Mouse (Mus musculus): Measurements from ENCODE around the gene Rer1.

Rer1 gene

DNA sequence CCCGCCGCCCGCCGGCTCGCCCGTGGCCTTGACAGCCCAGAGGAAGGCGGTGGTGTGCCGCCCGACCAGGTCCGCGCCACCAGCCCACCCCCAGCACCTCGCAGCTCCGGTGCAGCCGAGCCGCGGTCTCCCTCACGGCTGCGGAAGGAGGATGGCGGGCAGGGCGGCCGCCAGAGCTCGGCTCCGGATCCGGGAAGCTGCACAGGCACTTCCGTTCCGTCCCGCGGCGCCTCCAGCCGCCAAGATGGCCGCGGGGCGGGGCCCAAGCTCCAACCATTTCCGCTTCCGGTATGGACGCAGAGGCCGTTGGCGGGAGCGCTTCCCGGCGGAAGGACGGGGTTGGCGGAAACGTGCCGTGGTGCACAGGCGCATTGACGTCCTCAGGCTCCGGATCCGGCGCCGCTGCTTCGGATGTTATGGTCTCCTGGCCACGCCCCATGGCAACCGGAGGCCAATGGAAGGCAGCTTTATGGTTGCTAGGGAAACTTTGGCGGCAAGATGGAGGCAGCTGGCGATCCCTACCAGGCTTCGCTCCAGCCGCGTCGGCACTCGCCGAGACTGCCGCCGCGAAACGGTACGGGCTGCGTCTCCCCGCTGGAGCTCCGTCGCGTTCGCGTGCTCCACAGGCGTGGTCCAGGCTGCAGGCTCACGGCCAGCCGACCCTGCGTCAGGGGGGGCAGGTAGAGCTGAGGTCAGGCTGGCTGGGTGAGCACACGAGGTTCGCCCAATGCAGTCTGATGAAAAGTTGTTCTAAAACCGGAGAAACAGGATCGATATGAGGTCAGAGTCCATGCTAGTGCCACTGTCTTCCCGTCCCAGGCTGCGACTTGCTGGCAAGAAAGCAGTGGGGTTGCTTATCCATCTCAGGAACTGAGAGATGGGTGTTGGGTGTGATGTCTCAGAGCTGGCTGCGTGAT, at the start of gene Rer1, which contains the start of gene Morn1:
TSS of gene Rer1 (minus strand) at position 275 of the 917 bp plus-strand sequence.
TSS of gene Morn1 (plus strand) at position 470 of the 917 bp plus-strand sequence.
- peak; percentile 98 for ATAC-seq (ENCODE audit: low TSS enrichment)

DNA sequence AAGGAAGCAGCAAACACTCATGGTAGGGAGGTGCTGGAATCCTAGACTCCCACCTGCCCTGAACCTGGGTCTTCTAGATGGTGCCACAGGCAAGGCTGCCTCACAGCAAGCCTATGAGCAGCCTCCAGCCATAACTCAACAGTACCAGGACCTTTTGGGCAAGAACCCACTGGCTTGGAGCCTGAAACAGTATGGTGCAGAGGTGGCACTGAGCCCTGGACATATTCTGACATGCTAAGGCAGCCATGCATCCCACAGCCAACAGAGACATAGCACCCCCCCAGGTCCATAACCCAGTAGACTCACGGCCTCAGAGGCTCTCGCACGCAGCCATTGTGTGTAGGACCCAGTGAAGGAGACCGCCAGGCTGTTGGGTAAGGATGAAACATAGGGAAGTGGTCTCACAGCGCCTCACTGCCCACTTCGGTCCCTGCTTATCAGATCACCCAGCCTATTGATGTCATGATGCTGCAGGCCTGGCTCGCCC, 48.5 kb upstream of the Rer1 start:
- no peak for ATAC-seq (ENCODE audit: low TSS enrichment)

DNA sequence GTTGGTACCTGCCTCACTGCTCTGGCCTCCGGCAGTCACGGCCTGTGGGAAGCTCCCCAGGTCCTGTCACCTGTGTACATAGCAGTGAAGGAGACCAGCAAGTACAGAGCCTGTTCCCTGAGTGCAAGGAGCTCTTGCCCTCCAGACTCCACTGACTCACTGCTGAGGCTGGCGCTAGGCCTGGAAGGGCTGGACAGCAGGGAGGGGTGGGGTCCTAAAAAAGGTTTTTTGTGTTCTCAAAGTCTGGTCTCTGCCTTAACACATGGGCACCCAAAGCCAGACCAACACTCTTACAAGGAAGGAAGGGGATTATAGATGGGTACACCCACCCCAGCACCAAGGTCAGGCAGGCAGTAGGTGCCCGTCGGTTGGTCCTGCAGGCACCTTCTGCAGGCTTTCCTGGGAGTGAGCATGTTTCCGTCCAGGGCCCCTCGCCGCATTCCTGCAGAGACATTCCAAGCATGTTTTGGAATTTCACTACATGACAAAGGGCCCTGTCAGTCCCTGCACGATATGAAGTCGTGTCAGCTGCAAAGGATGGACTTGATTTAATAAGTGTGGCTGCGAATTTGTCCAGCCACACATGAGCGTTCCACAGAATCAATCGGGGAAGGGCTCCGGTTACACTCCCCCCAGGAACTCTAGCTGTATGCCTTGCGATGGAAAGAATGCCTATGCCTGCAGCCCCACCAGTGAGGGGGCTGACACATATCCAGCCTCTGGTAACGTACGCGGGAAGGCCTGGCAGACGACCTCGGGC, 47.7 kb upstream of the Rer1 start:
- no peak for ATAC-seq (ENCODE audit: low TSS enrichment)

DNA sequence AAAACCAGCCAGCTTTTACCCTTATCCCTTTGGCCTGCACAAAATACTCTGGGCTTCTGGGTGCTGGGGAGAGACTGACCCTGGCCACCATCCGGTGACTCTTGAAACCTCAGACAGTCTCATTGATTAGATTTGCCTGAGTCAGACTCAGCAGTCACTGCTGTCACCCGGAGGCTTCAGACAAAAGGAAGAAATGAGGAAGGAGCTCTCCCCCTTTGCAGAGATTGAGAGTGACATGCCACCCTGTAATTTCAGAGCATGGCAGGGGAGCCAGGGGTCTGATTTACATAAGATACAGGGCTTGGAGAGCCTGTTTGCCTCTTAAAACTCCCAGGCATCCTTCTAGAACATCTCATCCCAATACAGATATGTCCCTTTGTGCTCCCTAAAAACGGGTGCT, 47.0 kb upstream of the Rer1 start:
- ATAC-seq (ENCODE audit: low TSS enrichment) = no peak

DNA sequence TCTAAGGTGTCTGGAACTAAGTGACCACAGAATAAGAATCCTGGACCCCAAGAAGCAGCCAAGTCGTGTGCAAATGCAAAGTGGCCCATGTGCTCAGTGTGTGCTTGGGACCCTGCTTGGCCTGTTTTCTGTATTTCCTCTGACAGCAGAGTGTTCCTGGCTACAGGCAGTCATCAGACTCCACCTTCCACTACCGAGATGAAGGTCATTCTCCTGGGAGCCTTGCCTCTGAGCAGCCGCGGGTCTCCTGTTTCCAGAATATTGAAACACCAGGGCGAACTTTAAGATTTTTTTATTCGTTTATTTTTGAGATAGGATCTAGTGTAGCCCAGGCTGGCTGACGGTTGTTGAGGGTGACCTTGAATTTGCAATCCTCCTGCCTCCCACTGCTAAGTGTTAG, 44.4 kb upstream of the Rer1 start:
- no peak for ATAC-seq (ENCODE audit: low TSS enrichment)

DNA sequence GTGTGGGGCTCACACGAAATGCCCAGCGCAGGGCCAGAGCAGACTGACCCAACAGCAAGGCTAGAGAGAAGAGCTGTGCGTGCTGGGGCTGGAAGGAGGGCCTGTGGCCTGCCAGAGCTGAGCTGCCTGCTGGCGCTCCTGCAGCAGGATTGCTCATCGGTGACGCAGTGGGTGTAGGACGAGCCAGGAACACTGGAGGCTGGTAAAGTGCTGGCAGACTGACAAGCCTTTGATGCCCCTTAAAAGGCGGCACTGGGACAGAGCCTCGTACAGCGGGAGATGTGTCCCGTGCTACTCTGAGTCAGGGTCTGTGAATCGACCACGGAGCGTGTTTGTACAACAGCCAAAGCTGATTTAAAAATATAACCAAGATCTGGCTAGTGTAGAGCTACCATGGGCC, 43.8 kb upstream of the Rer1 start:
- peak; percentile 97 for ATAC-seq (ENCODE audit: low TSS enrichment)

DNA sequence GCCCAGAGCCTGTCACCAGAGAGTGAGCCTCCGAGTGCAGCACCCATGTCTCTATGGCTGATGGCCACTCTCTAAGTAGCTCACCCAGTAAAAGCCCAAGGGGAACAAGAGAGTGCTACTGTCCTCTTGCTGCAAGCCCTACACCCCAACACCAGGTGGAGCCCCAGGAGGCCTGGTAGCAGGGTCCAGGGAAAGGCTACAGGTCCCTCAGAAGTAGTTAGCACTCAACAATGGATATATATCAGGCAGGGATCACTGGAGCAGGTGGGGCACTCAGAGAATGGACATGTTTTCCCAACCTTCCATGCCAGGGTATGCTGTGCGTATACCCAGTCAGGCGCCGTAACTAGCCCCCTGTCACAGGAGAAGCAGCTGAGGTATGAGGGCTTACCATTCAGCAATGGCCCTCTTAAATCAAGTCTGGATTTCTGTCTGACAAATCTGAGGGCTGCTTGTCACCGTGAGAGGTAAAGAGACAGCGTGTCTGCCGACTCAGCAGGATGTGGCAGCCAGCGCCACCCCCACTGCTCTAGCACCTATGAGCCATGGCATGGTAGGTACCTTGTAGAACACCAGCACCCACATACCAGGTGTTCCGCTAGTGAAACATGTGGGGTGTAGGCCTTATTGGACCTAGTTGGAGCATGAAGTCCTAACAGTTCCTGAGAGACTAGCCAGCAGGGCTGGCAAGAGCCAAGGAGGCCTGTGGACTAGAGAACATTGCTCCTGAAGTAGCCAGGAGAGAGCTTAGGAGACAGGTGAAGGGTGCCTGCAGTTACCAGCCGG, 43.1 kb upstream of the Rer1 start:
- ATAC-seq (ENCODE audit: low TSS enrichment) = peak; percentile 33; the same call in 1 of the 2 replicates

DNA sequence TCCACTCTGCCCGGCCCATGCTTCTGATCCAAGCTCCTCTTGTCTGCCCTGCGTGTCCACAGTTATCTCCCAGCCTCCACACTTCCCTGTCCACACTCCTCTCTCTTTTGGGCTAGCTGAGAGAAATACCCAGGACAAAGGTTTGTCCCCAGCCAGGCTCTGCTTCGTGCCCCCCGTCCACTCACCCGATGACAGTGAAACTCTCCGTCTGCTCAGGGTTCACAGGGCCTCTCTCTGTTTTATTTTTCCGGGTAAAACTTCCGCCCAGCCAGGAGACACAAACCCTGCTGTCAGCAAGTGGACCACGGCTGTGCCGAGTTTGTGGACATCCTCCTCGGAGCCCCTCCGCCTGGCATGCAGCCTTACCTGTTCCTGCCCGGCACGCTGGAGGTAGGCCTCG, 42.2 kb upstream of the Rer1 start:
- no peak for ATAC-seq (ENCODE audit: low TSS enrichment)

DNA sequence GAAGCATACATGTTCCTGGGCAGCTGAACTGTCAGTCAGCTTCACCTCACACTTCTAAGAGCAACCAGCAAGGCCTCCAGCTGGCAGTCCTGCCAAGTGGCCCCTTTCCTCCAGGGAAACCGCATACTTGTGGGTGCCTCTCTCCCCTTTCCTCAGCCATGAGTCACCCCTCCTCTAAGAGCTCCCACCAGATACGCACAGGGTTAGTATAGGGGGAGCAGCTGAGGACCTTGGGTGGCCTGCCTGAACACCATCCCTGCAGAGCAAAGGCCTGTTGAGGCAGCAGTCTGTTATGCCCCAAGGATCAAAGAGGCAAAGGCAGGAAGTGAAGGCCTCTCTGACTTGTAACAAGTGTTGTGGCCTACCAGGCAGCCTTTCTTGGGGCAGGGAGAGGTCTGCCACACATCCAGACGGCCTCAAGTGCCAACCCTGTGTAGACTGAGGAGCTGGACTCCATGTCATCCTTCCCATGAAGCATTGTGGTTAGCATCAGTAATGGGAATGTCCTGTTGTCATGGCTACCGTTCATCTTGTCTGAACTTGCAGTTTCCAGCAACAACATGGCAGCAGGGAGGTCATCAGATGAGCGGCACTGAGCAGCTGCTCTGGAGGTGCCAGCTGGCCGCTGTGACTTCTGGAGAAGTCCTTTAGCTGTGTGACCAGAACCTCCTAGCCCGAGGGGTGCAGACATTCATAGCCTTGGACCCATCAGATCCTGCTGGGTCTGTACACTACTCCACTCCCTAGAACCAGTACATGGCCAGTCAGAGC, 40.6 kb upstream of the Rer1 start:
- no peak for ATAC-seq (ENCODE audit: low TSS enrichment)

DNA sequence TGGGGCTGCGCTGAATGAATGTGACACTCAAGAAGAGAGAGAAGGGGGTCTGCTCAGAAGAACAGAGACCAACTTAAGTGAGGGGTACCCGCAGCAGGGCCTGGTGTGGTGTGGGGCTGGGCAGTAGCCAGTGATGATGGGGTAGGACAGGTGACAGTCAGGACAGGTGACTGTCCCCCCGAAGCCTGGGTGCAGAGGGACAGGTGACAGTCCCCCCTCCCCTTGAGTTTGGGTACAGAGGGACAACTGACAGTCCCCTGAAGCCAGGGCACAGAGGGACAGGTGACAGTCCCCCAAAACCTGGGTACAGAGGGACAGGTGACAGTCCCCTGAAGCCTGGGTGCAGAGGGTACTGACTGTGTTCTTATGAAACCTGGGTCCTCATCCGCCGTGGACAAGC, 40.0 kb upstream of the Rer1 start:
- ATAC-seq (ENCODE audit: low TSS enrichment) = no peak

DNA sequence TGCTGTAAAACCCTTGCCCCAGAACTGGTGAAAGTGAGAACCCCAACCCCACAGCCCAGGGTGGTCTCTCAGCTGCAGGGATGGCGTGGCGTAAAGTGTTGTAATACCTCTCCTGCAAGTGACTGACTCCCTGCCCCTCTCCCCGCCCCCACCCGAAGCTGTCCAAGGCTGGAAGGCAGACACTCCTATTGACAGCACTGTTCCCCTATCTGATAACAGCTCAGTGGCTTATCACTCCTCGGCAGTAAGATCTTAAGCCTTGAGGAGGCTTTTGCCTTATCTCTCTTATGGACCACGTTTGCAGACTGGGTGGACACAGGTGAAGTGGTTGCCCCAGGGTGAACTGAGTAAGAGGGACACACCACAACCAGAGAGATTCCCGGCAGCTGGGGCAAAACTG, 39.1 kb upstream of the Rer1 start:
- ATAC-seq (ENCODE audit: low TSS enrichment) = no peak

DNA sequence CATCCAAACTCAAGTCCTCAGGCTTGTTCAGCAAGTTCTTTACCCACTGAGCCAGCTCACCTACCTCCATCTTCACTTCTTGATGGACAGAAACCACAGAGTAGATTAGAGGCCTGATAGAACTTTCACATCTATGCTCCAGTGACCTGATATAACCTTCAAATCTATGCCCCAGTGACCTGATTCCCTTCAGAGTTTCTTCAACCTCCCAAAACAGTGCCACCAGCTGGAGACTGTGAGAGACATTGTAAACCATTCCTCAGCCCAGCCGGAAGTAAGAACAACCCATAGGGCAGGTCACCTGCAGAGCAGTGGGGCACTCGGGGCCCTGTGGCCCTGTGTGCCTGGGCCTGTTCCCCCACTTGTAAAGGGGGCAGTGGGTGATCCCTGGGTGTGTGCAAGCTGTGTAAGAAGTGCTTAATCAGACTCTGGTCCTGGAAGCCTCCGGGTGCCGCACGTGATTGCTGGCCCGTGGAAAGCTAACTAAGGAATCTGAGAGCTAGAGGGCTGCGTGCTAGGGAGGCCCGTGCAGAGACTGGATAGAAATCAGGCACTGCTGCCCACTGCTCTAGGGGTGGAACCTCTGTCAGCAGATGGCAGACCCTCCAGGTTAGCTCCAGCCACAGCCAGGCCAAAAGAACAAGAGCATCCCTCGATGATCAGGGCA, 37.8 kb upstream of the Rer1 start:
- no peak for ATAC-seq (ENCODE audit: low TSS enrichment)

DNA sequence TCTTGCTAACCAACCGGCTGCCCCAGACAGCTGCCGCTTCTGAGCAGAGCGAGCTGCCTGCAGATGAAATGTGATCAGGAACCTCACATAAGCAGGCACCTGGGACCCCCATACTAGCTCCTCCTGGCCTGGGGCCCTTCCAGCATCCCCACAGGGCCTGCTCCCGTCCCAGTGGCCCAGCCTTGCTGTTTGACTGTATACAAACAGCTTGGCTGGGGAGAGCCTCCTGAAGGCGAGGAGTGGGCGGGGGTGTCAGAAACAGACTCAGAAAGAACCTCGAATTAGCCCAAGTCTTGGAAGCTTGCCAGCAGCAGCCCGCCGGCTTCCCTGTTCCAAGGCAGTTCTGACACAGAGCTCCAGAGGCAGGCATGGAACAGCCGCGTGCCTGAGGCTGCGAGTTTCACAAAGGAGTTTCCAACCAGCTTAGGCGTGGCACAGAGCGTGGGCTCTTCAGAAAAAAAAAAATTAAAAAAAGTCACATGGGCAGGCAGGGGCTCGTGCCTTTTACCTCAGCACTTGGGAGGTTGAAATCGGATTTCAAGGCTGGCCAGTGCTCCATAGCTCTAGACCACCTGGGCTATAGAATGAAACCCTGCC, 36.4 kb upstream of the Rer1 start:
- peak; percentile 90 for ATAC-seq (ENCODE audit: low TSS enrichment)

DNA sequence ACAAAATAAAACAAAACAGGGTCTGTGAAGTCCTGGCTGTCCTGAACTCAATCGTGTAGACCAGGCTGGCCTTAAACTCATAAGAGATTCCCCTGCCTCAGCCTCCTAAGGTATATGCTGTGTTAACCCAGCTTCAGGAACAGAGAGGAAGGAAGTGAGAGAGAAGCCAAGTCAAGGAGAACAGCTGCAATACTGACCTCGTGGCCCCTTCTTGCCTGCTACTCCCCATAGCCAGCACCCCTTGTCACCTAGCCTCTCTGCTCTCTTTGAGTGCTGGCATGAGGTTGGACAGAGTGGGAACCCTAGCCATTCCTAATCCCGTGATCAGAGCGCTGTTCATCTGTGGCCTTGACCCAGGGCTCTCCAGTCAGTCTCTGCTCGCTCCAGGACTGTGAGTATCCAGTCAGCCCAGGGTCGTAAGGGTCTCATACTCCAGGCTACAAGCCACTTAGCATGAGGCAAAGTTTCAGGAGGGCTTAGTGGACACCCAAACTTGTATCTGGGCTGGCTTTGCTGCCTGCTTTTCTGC, 35.8 kb upstream of the Rer1 start:
- ATAC-seq (ENCODE audit: low TSS enrichment) = peak; percentile 39

DNA sequence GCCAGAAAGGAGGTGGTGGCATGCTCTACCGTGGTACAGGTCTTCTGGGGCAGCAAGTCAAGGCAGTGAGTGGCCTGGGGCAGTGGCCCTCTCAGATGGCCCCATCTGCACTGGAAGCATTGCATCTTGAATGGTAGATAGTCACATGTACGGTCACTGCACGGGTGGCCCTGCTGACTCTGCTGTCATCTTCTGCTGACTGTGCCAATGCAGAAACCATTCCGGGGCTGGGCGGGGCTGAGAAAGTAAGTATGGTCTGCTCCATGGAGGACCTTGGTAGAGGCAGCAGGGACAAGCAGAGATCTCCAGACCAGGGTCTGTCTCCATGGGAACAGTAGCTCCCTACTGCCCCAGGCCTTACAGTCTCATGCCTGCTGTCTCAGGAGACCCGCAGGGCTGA, 35.0 kb upstream of the Rer1 start:
- ATAC-seq (ENCODE audit: low TSS enrichment) = no peak

DNA sequence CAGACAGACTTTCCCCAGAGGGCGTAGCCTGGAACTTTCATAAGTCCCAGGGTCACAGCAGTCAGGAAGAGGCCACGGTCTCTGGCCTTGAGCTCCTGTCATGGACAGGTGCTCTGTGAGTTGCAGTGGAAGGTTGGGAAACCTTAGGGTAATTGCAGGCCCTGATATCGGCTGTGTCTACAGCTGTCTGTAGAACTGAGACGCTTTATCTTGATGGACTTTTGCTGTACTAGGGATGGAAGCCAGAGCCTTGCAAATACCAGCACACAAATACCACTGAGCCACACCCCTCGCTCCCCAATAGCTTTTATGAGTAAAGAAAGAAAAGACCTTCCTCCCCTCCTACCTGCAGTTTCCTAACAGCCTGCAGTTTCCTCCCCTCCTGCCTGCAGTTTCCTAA, 34.4 kb upstream of the Rer1 start:
- ATAC-seq (ENCODE audit: low TSS enrichment) = no peak

DNA sequence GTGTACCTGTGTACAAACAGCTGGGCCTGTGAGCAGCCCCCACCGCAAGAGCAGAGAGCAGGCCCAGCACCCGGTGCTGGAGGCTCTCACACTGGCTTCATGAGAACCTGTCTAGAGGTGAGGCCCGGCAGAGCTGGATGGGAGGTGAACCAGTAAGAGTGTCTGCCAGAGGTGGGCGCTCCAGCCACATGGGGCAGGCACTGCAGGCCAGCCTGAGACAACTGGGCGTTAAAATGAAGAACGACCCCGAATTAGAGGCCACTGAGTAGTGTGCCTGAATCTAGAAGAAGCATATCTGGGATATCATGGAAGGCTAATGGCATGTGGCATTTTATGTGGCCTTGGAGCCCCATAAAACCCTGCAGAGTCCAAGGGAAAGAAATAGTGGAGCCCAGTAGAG, 33.9 kb upstream of the Rer1 start:
- no peak for ATAC-seq (ENCODE audit: low TSS enrichment)

DNA sequence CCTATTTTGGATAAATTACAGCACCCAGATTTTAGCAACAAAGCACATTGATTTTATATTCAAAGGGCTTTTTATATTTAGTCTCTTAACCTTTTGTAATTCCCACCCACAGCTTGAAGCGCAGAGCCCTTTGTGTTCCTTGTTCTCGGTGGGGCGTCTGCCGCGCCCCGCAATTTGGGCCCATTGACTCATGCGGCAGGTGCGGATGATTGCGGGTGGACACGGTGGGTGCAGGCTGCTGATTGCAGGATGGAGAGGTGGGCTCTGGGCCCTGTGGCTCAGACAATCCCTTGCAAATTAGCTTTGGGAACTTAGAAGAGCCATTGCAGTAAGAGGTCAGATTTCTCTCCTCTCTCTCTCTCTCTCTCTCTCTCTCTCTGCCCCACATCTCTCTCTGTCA, 32.1 kb upstream of the Rer1 start:
- no peak for ATAC-seq (ENCODE audit: low TSS enrichment)

DNA sequence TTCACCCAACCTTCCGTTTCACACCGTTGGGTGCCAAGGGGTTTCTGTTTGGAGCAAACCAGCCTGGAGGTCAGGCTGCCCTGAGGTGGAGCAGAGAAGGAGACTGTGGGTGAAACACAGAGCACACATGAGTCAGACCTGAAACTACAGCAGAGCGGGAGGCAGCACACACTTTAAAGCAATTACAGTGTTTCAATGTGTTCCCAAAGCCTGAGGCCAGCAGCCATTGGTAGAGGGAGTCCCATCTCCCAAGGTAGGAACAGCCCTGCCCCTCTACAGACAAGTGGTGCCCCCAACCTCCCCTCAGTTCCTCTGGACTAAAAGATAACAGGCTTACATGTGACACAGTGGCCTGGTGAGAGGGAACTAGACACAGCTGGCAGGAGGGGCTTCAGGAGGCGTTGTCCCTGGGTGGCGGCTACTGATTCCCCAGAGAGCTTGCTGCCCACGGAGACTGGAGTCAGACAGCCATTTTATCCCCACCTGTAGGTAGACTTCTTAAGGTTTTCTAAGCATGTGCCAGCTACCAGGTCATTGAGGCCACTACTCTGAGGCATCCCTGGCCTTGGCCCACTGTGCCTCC, 31.3 kb upstream of the Rer1 start:
- no peak for ATAC-seq (ENCODE audit: low TSS enrichment)

DNA sequence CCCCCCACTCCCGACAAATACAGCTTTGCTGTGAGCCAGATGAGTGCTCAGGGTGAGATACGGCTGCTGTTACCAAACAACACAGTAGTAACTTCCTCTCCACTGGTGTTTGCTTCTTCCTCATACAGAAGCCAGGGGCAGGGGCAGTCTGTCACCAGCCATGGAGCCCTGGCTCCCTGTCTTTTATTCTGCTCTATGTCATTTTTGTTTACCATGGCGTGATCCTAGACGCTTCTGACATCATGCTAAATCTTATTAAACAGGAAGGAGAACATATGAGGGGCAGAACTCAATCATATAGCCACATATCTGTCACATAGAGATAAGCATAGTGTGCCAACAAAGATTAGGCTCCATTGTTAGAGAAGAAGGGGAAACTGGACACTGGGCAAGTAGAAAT, 30.4 kb upstream of the Rer1 start:
- no peak for ATAC-seq (ENCODE audit: low TSS enrichment)

All from frontal cortex, adult (tissue).